Mouse (Mus musculus) c-Kit-positive CD71-positive TER-119-positive erythroid progenitor cells, embryonic 14.5 days (primary cell): ENCODE results near the gene Il1f8.
"Not testable (repeated sequence)": the region's sequence is repeated elsewhere in the genome, so short reads cannot be mapped to it uniquely, and the experiment has no call there.

ENCODE experiments used
- DNase-seq: peaks from one replicate; pipeline ENCODE4 v3.0.0-alpha.2; 2013; ENCODE audit warnings: low spot score

The Il1f8 gene

DNA sequence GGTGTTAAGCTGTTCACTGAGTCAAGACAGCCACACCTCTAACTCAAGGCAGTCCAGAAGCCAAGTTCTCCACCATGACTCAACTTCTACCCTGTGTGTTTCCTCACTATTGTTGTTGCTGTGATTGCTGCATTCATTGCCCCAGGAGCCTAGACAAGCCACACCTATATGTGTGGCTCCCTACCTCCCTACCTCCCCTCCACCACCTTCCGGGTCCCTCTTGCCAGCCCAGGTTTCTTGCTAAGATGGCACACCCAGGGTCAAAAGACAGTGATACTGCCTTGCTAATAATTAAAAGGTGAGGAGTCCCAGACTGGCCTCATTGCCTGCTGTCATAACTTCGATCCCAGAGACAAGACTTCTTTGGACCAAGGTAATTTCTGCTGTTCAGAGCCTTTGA is at the start of gene Il1f8:
Gene Il1f8 (plus strand): TSS at position 301 of the 400 bp plus-strand sequence.
- DNase-seq, result no peak

GRCm38 (mm10) chr2:24103619-24104289 is 49.2 kb upstream of the Il1f8 start:
- DNase-seq, result no peak

DNA sequence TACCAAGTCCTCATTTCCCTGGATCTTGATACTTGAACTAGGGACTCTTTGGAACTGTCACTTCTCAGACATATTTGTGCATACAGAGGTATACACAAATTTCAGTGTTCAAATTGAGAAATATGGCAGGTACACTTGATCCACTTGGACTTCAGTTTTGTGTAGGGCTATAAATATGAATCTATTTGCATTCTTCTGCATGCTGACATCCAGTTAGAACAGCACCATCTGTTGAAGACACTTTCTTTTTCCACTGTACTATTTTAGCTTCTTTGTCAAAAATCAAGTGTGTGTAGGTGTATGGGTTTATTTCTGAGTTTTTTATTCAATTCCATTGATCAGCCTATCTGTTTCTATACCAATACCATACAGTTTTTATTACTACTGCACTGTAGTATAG is 43.9 kb upstream of the Il1f8 start:
- DNase-seq, result no peak

GRCm38 (mm10) chr2:24134373-24134772 is 18.6 kb upstream of the Il1f8 start:
- no peak for DNase-seq

DNA sequence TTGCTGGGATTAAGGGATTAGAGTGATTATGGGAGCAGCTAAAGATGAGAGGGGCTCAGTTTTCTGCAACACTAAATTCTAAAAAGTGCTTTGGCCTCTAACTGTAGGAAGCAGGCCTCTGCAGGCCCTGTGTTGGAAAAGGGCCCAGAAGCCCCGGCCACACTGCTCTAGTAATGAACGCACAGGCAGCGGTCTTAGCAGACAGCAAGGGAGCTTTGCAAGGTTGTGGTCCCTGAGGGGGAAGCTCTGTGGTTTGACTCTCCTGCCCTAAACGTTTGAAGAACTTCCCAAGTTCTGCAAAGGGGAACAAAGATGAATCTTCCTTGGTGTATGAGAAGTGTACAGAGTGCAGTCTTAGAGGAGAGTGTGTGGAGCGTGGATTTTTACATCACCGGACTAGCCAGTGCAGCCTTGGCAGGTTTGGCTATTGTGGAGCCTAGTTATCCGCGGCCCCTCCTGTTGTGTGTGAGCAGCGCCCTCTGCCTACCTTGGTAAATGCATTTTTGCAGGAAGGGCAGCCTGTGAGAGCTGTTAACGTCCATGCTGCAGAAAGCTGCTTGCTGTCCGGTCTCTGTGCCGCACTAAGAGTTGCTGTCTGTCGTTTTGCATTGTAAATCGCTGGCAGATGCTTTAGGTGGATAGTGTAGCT is 28.8 kb downstream of the Il1f8 start:
- not testable (repeated sequence) for DNase-seq

GRCm38 (mm10) chr2:24182423-24183147 is 29.6 kb downstream of the Il1f8 start:
- not testable (repeated sequence) for DNase-seq

- DNase-seq, result not testable (repeated sequence)
Measured at GRCm38 (mm10) chr2:24184092-24184491, 31.1 kb downstream of the Il1f8 start.

DNA sequence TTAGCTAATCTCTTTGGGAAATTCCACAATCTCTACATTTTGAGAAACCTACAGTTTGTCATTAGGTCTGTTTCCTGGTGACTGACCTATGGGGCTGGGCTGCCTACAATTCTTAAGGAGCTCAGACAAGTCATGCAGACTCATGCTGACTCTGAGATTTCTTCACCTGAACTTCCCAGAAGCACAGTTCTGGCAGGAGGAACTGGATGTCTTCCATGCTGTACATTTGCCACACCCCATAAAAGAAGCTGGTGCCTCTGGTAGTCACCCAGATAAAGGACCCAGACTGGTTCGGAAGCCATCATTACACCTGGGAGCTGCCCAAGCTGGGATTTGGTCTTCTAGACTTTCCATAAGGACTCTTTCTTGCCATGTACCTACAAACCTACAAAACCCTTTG is 33.2 kb downstream of the Il1f8 start, which contains the start of gene Il1f9:
Gene Il1f9 (plus strand): TSS at position 301 of the 400 bp plus-strand sequence.
- DNase-seq, result no peak

- no peak for DNase-seq
Measured at GRCm38 (mm10) chr2:24187585-24187984, 34.6 kb downstream of the Il1f8 start.

DNA sequence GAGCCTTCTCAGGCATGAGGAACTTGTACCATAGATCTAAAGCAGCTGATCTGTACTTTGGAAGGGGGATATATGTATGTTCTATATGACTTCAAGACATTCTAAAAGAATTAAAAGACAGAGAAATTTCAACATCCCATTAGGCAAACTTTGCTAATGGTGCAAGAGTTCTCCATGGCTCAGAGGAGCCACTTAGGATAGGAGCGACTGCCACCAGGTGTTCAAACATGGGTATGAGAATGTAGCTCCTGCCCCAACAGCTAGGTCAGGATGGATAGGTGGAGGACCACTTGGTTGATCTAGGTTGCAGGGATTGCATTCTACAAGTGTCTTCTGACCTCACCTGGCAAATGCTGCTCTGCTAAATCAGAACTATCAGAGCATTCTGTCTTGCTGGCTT is 35.2 kb downstream of the Il1f8 start:
- DNase-seq, result no peak
